Mouse (Mus musculus) hindbrain, embryonic 11.5 days (tissue): ENCODE data around the gene Cep85l. TPM values are rescaled to one million over a fixed set of nuclear protein-coding genes. Genes with fewer than 3 reads are reported as not detected.

Experiments used
- ATAC-seq: fragments of 200-750 bp; cut with Nextera tagmentation; 2 replicates; pipeline ENCODE4 v1.8.0; 2017; ENCODE audit warnings: mild to moderate bottlenecking, moderate TSS enrichment, moderate library complexity; ENCODE audit not compliant: low FRiP score
- DNase-seq: peaks from one replicate; pipeline ENCODE4 v3.0.0-alpha.2; 2015; ENCODE audit warnings: low spot score
- H3K27ac ChIP-seq: fragments of 300-500 bp; sonication (generic); 2 replicates; pipeline ENCODE4 v1.5.1; 2014; ENCODE audit warnings: mild to moderate bottlenecking, low read depth, low read length
- H3K27me3 ChIP-seq: fragments of 300-500 bp; sonication (generic); 2 replicates; pipeline ENCODE4 v1.6.1; 2014; ENCODE audit warnings: mild to moderate bottlenecking, low read length, moderate library complexity, mixed read lengths; ENCODE audit not compliant: control insufficient read depth, insufficient read depth
- H3K36me3 ChIP-seq: fragments of 300-500 bp; sonication (generic); 2 replicates; pipeline ENCODE4 v1.6.1; 2014; ENCODE audit warnings: mild to moderate bottlenecking, low read length, moderate library complexity, mixed read lengths; ENCODE audit not compliant: control insufficient read depth, insufficient read depth
- H3K4me1 ChIP-seq: fragments of 300-500 bp; sonication (generic); replicated peaks from 2 replicates; pipeline ENCODE4 v1.6.1; 2014; ENCODE audit warnings: low read length, mixed read lengths; ENCODE audit not compliant: control insufficient read depth, insufficient read depth
- H3K4me2 ChIP-seq: fragments of 300-500 bp; sonication (generic); replicated peaks from 2 replicates; pipeline ENCODE4 v1.6.1; 2014; ENCODE audit warnings: mild to moderate bottlenecking, low read depth, low read length
- H3K4me3 ChIP-seq: fragments of 300-500 bp; sonication (generic); 2 replicates; pipeline ENCODE4 v1.5.1; 2014; ENCODE audit warnings: low read depth, low read length
- H3K9ac ChIP-seq: fragments of 300-500 bp; sonication (generic); 2 replicates; pipeline ENCODE4 v1.6.1; 2014; ENCODE audit warnings: low read depth, low read length
- H3K9me3 ChIP-seq: fragments of 300-500 bp; sonication (generic); 2 replicates; pipeline ENCODE4 v1.6.1; 2016; ENCODE audit warnings: low read length; ENCODE audit not compliant: control insufficient read depth
- whole genome bisulfite sequencing: fragments of 180-500 bp; shearing (Covaris S2); extraction: QIAGEN DNeasy Blood & Tissue Kit; methylation state at CpG from one replicate; pipeline ENCODE4 v1.1.7; 2014; 5-methylcytosine and 5-hydroxymethylcytosine counted together
- polyA plus RNA-seq: library from polyadenylated mRNA; unstranded; fragments of >200 nt; fragmentation: Nextera tagmentation; extraction: Ambion mirVana; gene quantifications from 2 replicates; pipeline ENCODE4 v1.2.1, GENCODE M21; 2014

The Cep85l gene
- 5.8 and 13.0 TPM in 2 replicates for polyA plus RNA-seq

DNA sequence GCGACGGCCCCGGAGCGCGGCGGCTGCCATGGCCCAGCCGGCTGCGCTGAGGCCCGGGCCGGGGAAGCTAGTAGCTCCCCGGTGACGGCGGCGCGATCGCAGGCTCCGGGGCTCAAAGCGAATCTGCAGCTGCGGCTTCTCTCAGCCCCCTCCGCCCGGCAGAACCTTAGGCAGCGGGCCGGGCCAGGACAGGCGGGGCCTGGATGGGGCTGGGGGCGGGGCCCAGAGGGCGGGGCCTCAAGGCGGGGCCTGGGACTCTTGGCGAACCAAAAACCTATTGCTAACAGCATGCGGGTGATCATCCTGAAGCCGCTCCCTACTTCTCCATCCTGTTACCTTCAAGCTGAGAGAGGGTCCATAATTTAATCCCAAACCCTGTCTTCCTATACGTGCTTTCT, at the start of gene Cep85l:
TSS of gene Cep85l (minus strand) at position 239 of the 398 bp plus-strand sequence.
- H3K4me3 ChIP-seq, result peak within 1 kb of the TSS; percentile 97
- peak; percentile 98 for ATAC-seq
- H3K36me3 ChIP-seq, result no peaks in the 10 kb centered on the region
- H3K27ac ChIP-seq, result peak within 1 kb of the TSS; percentile 96
- peak within 1 kb of the TSS; percentile 66 for H3K4me2 ChIP-seq
- DNase-seq, result peak; percentile 93
- H3K27me3 ChIP-seq, result no peaks in the 10 kb centered on the region
- peak within 1 kb of the TSS; percentile 97 for H3K9ac ChIP-seq
- no peaks in the 10 kb centered on the region; the same call in 1 of the 2 replicates for H3K4me1 ChIP-seq
- no peaks in the 10 kb centered on the region for H3K9me3 ChIP-seq
- WGBS, result 0% methylated on average over 19 of the region's 31 CpGs

DNA sequence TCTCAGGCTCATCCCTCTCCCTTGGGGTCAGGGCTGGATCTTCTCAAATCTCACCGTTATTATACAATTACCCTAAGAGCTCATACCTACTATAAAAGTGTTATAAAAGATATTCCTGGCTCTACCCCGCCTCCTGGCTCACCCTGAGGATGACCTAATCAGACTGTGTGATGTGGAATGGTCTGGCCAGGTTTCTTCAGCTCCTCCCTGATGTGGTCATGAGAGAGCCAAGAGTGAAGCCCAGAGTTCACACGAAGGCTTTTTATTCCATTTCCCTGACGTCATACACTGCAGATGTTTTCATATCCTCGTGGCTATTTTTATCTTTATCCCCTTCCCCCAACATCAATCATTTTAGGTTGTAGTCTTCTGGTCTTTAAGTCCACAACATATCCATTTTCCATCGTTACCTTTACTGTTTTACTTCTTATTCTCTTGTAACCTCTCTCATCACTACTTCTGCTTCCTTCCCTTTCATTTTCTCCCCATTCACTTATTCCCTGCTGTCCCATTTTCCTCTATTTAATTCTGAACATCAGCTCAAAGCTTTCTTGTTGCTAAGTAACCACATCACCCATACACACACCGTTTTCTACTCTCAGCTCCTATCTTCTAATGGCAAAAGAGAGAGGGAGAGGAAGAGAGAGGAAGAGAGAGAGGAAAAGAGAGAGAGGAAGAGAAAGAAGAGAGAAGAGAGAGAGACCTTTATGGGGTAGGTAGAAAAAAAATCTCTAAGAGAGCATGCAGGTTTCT, 49.1 kb upstream of the Cep85l start:
- WGBS, result 83% methylated on average over 7 of the region's 7 CpGs
- no peak for DNase-seq
- H3K4me3 ChIP-seq, result no peak overlapping the region
- ATAC-seq, result no peak
- no peak overlapping the region for H3K27ac ChIP-seq
- no peak overlapping the region for H3K4me2 ChIP-seq
- H3K4me1 ChIP-seq, result no peaks in the 10 kb centered on the region
- no peaks in the 10 kb centered on the region for H3K27me3 ChIP-seq
- H3K9ac ChIP-seq, result no peak overlapping the region
- no peaks in the 10 kb centered on the region for H3K36me3 ChIP-seq
- H3K9me3 ChIP-seq, result no peaks in the 10 kb centered on the region

DNA sequence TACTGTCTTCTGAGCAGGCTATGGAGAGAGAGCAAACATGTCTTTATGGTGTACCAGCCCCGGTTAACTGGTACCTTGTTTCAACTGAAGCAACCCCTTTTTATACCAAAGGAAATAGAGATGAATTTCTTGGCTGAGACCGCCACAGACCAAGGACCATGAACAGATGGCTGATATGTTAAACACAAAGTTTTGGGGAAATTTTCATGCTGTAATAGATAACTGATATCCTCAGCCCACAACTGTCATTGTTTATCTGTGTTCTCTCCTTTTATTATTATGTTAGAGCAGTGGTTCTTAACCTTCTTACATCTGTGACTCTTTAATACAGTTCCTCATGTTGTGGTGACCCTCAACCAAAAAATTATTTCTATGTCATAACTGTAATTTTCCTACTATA, 46.8 kb upstream of the Cep85l start:
- Histone ChIP-seq H3K4me3 (no peak overlapping the region), H3K9me3 (no peaks in the 10 kb centered on the region), H3K27me3 (no peaks in the 10 kb centered on the region), H3K36me3 (no peaks in the 10 kb centered on the region), H3K9ac (no peak overlapping the region), H3K4me1 (no peaks in the 10 kb centered on the region), H3K27ac (no peak overlapping the region), H3K4me2 (no peak overlapping the region)
- 93% methylated on average over 2 of the region's 2 CpGs for WGBS
- DNase-seq (no peak), ATAC-seq (no peak)

DNA sequence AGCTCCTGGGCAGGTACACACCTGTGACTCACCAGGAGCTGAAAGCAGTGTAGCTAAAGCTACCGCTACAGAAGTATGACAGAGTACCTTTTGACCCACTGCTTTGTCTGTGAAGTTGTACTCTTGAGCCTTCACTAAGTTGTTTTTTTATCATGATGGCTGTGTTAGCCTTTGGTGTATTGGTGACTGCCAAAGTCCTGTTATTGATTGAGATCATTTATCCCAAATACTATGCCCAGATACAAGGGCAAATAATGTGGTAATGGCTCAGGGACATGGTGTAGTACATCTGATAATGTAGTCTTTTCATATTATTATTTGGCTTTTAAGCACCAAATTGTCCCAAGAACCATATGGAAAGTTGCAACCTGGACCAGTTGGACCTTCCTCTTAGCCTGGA, 43.3 kb upstream of the Cep85l start:
- Histone ChIP-seq H3K9ac (no peak overlapping the region), H3K27me3 (no peaks in the 10 kb centered on the region), H3K36me3 (no peaks in the 10 kb centered on the region), H3K9me3 (no peaks in the 10 kb centered on the region), H3K4me1 (no peaks in the 10 kb centered on the region), H3K4me2 (no peak overlapping the region), H3K27ac (no peak overlapping the region), H3K4me3 (no peak overlapping the region)
- ATAC-seq (no peak), DNase-seq (no peak)
- WGBS, result 100% methylated on average over 1 of the region's 1 CpGs

DNA sequence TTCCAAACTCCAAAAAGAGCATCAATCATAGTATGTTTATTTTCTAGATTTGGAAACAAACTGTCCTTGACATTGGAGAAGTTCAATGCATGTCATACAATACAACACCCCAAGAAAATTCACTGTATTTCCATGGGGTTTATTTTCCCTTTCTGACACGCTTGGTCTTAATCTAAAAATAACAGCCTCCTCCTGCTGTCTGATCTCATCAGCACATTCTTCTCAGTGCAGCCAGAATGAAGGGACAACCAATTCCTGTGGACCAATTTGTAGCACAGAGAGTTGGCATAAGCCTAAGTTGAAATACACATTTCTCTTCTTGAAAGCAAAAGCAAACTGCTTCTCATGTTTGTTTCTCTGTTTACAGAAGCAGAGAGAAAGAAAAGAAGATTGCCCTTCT, 42.5 kb upstream of the Cep85l start:
- Histone ChIP-seq H3K4me3 (no peak overlapping the region), H3K4me1 (no peaks in the 10 kb centered on the region), H3K27me3 (no peaks in the 10 kb centered on the region), H3K27ac (no peak overlapping the region), H3K4me2 (no peak overlapping the region), H3K9ac (no peak overlapping the region), H3K36me3 (no peaks in the 10 kb centered on the region), H3K9me3 (no peaks in the 10 kb centered on the region)
- ATAC-seq (no peak), DNase-seq (no peak)
- WGBS, result 69% methylated on average over 1 of the region's 1 CpGs

DNA sequence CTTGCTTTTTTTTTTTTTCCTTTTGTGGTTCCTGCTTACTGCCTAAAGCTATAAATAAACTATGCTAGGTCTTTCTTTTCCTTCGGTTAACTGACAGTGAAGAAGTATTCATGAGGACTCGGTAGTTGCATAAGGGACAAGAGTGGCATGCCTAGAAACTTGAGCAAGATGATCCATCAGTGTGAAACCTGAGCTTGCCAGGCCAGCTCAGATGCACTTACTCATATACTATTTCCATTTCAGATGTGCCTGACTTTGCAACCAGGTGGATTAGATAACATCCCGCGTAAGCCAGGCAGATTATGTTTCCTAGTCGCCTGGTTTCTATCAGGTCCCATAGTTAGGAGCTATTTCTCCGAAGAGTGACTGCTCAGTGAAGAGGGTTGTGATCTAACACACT, 41.9 kb upstream of the Cep85l start:
- Histone ChIP-seq H3K36me3 (no peaks in the 10 kb centered on the region), H3K9me3 (no peaks in the 10 kb centered on the region), H3K4me3 (no peak overlapping the region), H3K9ac (no peak overlapping the region), H3K4me2 (no peak overlapping the region), H3K4me1 (no peaks in the 10 kb centered on the region), H3K27ac (no peak overlapping the region), H3K27me3 (no peaks in the 10 kb centered on the region)
- 80% methylated on average over 6 of the region's 6 CpGs for WGBS
- DNase-seq (no peak), ATAC-seq (no peak)

DNA sequence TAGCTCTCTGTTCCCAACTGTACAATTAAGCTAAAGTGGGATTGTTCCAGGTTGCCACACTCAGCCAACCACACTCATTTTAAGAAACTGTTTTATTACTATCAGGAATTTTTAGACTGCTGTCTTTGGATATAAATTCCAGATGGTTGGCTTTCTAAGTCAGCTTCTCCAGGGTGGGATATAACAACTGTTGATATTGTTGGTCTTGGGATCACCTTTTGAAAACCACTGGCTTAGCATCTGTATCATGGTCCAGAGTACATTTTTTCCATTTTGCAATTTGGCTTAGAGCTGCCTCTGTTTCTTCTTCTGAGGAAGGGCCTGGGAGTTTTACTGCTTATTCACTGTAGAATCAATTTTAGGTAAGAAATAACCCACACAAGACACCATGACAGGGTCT, 40.3 kb upstream of the Cep85l start:
- Histone ChIP-seq H3K27me3 (no peaks in the 10 kb centered on the region), H3K4me3 (no peak overlapping the region), H3K4me1 (no peaks in the 10 kb centered on the region), H3K9me3 (no peaks in the 10 kb centered on the region), H3K4me2 (no peak overlapping the region), H3K9ac (no peak overlapping the region), H3K36me3 (no peaks in the 10 kb centered on the region), H3K27ac (no peak overlapping the region)
- ATAC-seq, result no peak
- no peak for DNase-seq

DNA sequence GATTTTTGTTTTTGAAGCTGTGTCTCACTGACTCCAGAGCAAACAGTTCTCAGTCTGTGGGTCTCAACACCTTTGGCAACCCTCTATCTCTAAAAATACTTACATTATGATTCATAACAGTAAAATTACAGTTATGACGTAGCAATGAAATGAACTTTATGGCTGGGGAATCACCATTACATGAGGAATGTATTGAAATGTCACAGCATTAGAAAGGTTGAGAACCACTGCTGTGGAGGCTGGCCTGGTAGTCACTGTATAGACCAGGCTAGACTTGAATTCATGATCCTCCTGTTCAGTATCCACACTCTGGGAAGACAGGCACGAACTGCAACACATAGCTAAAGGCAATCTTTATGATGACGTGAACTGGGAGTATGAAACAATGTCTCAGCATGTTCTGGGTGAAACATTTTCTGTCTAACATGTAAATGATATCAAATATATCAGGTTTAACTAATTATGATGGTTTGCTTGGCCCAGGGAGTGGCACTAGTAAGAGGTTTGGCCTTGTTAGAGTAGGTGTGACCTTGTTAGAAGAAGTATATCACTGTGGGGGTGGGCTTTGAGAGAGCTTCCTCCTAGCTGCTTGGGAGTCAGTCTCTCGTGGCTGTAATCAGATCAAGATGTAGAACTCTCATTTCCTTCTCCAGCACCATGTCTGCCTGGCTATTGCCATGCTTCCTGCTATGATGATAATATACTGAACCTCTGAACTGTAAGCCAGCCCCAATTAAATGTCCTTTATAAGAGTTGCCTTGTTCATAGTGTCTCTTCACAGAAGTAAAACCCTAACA, 39.6 kb upstream of the Cep85l start:
- no peak overlapping the region for H3K9ac ChIP-seq
- no peaks in the 10 kb centered on the region for H3K9me3 ChIP-seq
- no peak for ATAC-seq
- DNase-seq, result no peak
- H3K27me3 ChIP-seq, result no peaks in the 10 kb centered on the region
- no peak overlapping the region for H3K4me2 ChIP-seq
- H3K4me1 ChIP-seq, result no peaks in the 10 kb centered on the region
- WGBS, result 77% methylated on average over 4 of the region's 4 CpGs
- no peak overlapping the region for H3K27ac ChIP-seq
- no peak overlapping the region for H3K4me3 ChIP-seq
- no peaks in the 10 kb centered on the region for H3K36me3 ChIP-seq

DNA sequence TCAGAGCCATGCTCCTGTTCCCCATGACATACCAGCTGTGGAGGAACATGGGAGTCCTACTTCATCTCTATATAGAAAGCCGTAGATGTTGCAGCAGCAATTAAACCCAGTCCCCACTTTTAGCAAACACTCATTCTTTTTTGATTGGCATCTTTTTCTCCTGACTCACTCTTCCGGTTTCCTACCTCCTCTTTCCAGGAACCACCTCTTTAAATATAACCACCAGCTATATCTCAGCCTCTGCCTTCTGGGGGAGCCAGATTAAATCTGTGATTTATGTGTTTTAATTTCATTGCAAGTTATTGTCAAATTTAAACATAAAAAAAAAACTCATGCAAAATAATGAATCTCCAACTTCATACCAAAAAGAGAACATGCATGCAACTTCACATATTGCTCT, 37.3 kb upstream of the Cep85l start:
- Histone ChIP-seq H3K27me3 (no peaks in the 10 kb centered on the region), H3K4me1 (no peaks in the 10 kb centered on the region), H3K9me3 (no peaks in the 10 kb centered on the region), H3K36me3 (no peaks in the 10 kb centered on the region), H3K27ac (no peak overlapping the region), H3K4me3 (no peak overlapping the region), H3K9ac (no peak overlapping the region), H3K4me2 (no peak overlapping the region)
- no peak for ATAC-seq
- DNase-seq, result no peak
- WGBS, result 88% methylated on average over 2 of the region's 2 CpGs
